Mouse (Mus musculus) liver, embryonic 14 days (tissue): ENCODE measurements around the gene Elavl3. TPM values are rescaled to one million over a fixed set of nuclear protein-coding genes. Genes with fewer than 3 reads are reported as not detected.

Experiments
- polyA plus RNA-seq: library from polyadenylated mRNA; depleted of rRNA; stranded (reverse); fragments of >200 nt; gene quantifications from 2 replicates; pipeline ENCODE4 v1.2.3, GENCODE M21; 2012; rRNA removed

Elavl3 gene
- 0.01 and 0.03 TPM in 2 replicates for polyA plus RNA-seq

GRCm38 (mm10) chr9:22051958-22052254 lies at the start of gene Elavl3:
Gene Elavl3, minus strand, starts transcription at chr9:22052023.

GRCm38 (mm10) chr9:22098993-22099696 lies 47.3 kb upstream of the Elavl3 start, which contains the start of gene Cnn1:
Gene Cnn1, plus strand, starts transcription at chr9:22099216.

GRCm38 (mm10) chr9:22085022-22085834 lies 33.4 kb upstream of the Elavl3 start, which contains the start of gene Ecsit:
Gene Ecsit, minus strand, starts transcription at chr9:22085438.

GRCm38 (mm10) chr9:22070791-22071573 lies 19.2 kb upstream of the Elavl3 start, which contains the start of the genes Gm49318 and Zfp653:
Gene Gm49318, minus strand, starts transcription at chr9:22071259.
Gene Zfp653, minus strand, starts transcription at chr9:22071376.

GRCm38 (mm10) chr9:22002194-22003162 lies 49.3 kb downstream of the Elavl3 start, which contains the start of the genes Ccdc151 and Prkcsh:
Gene Ccdc151, minus strand, starts transcription at chr9:22002634.
Gene Prkcsh, plus strand, starts transcription at chr9:22002806.

GRCm38 (mm10) chr9:21989230-21990110 lies 62.4 kb downstream of the Elavl3 start, which contains the start of gene Rgl3:
Gene Rgl3, minus strand, starts transcription at chr9:21989446.

Other genes starting within 250 kb of the Elavl3 start
- gene Angptl8, start 216.5 kb downstream of the Elavl3 start, polyA plus RNA-seq: 17.9 and 18.5 TPM in 2 replicates
- 9.2 and 9.4 TPM in 2 replicates for gene Dock6, start 199.4 kb downstream of the Elavl3 start, polyA plus RNA-seq
- gene Rab3d, start 133.8 kb downstream of the Elavl3 start, polyA plus RNA-seq: 5.2 and 5.5 TPM in 2 replicates
- 1.1 and 1.3 TPM in 2 replicates for gene Ccdc159, start 124.6 kb downstream of the Elavl3 start, polyA plus RNA-seq
- 31.9 and 38.6 TPM in 2 replicates for gene Tmem205, start 124.5 kb downstream of the Elavl3 start, polyA plus RNA-seq
- 2.4 and 2.6 TPM in 2 replicates for gene Plppr2, start 115.0 kb downstream of the Elavl3 start, polyA plus RNA-seq
- gene Swsap1, start 96.3 kb downstream of the Elavl3 start, polyA plus RNA-seq: 1.2 and 1.4 TPM in 2 replicates
- 117 and 141 TPM in 2 replicates for gene Epor, start 88.5 kb downstream of the Elavl3 start, polyA plus RNA-seq
- 0.10 TPM in 2 replicates for gene Rgl3, start 62.6 kb downstream of the Elavl3 start, polyA plus RNA-seq
- gene Ccdc151, start 49.4 kb downstream of the Elavl3 start, polyA plus RNA-seq: 0.05 and 0.06 TPM in 2 replicates
- gene Prkcsh, start 49.2 kb downstream of the Elavl3 start, polyA plus RNA-seq: 41.7 and 46.6 TPM in 2 replicates
- not detected in 2 replicates for gene Gm49318, start 19.2 kb upstream of the Elavl3 start, polyA plus RNA-seq
- gene Zfp653, start 19.4 kb upstream of the Elavl3 start, polyA plus RNA-seq: 7.3 and 7.9 TPM in 2 replicates
- gene Ecsit, start 33.4 kb upstream of the Elavl3 start, polyA plus RNA-seq: 13.1 and 15.4 TPM in 2 replicates
- gene Cnn1, start 47.2 kb upstream of the Elavl3 start, polyA plus RNA-seq: 0.12 and 0.29 TPM in 2 replicates
- 52.9 and 66.3 TPM in 2 replicates for gene Elof1, start 65.1 kb upstream of the Elavl3 start, polyA plus RNA-seq
- 160 and 181 TPM in 2 replicates for gene Acp5, start 83.7 kb upstream of the Elavl3 start, polyA plus RNA-seq
- 29.2 and 32.3 TPM in 2 replicates for gene Pigyl, start 104.8 kb upstream of the Elavl3 start, polyA plus RNA-seq
- gene Zfp872, start 136.1 kb upstream of the Elavl3 start, polyA plus RNA-seq: 0.02 and 0.05 TPM in 2 replicates
- 5.2 and 5.7 TPM in 2 replicates for gene Zfp809, start 173.7 kb upstream of the Elavl3 start, polyA plus RNA-seq
- gene Zfp599, start 207.9 kb upstream of the Elavl3 start, polyA plus RNA-seq: 0.76 and 0.81 TPM in 2 replicates